Mouse (Mus musculus) brain, embryonic 14.5 days (tissue): ENCODE results near the gene Phactr1.
A peak's percentile ranks its signal among the peaks of the same experiment; 100 is the strongest.

Experiments
- CTCF ChIP-seq: fragments of 200-500 bp; IDR thresholded peaks from 2 replicates; pipeline ENCODE4 v1.5.1; 2012; ENCODE audit warnings: inconsistent platforms, mild to moderate bottlenecking, moderate library complexity, borderline replicate concordance; ENCODE audit not compliant: insufficient read depth, insufficient read length; ENCODE audit errors: extremely low read depth
- POLR2A ChIP-seq: fragments of 200-500 bp; IDR thresholded peaks from 2 replicates; pipeline ENCODE4 v1.6.1; 2012; ENCODE audit warnings: mild to moderate bottlenecking, inconsistent platforms, borderline replicate concordance; ENCODE audit not compliant: poor library complexity, insufficient read depth, insufficient read length, severe bottlenecking; ENCODE audit errors: extremely low read depth

- TF ChIP-seq POLR2A (no peak), CTCF (peak; percentile 93)
These were observed 142.1 kb downstream of the Phactr1 start for GRCm38 (mm10) chr13:42822545-42822944.
